Mouse (Mus musculus): ENCODE measurements at regions not wholly inside any gene's neighbourhood (a gene's known extent, or its start where the extent isn't known, plus 50 kb on each side); places are given as distances from the start of the nearest gene placed in this dataset.

- TF ChIP-seq CTCF (IDR thresholded peaks at IDR 0.05; ENCODE audit: extremely low read depth, insufficient read length, insufficient replicate concordance, low read depth, low read length) (no peak), POLR2A (IDR thresholded peaks at IDR 0.05; ENCODE audit: low read depth, low read length) (no peak)
These were observed 169.2 kb downstream of the Brms1l start for GRCm38 (mm10) chr12:56005321-56005720.

Data from small intestine, adult 2 months (tissue).